In genomic region chr17:87798423-87798941, GRCm38 (mm10) we compare ENCODE assay signal across 8 mouse cellular contexts. TPM values are rescaled to one million over a fixed set of nuclear protein-coding genes. Genes with fewer than 3 reads are reported as not detected.
DNase-seq lines count a peak whose midpoint lies in the region; ATAC-seq and TF ChIP-seq lines count a peak whose summit lies in the region.

No protein-coding gene starts in this region.

- peak overlapping the region; percentile 74 for H3K4me2 ChIP-seq in embryonic facial prominence, embryonic 11.5 days (ENCODE audit: low read depth, low read length)

- peak; percentile 68 for ATAC-seq in embryonic facial prominence, embryonic 11.5 days (replicated peaks; ENCODE audit: insufficient number of reproducible peaks, low FRiP score, low TSS enrichment, low read depth)
- ATAC-seq in megakaryocyte progenitor cell, adult 5-6 weeks (replicated peaks; ENCODE audit: poor library complexity), result peak; percentile 55

- no peaks in the 10 kb centered on the region; the same call in 1 of the 2 replicates for H3K4me1 ChIP-seq in embryonic facial prominence, embryonic 11.5 days (ENCODE audit: control insufficient read depth, insufficient read depth, low read length)
- H3K4me1 ChIP-seq in small intestine, adult 2 months (ENCODE audit: control insufficient read depth, insufficient read depth, insufficient read length, low read length), result peaks cover 2% of the 10 kb centered on the region; the same call in 1 of the 2 replicates

- H3K36me3 ChIP-seq in embryonic facial prominence, embryonic 11.5 days (replicated peaks; ENCODE audit: control insufficient read depth, insufficient read depth, low read depth, low read length), result no peaks in the 10 kb centered on the region
- no peaks in the 10 kb centered on the region for H3K36me3 ChIP-seq in small intestine, adult 2 months (ENCODE audit: control insufficient read depth, insufficient read depth, low read length)

- TF ChIP-seq POLR2A in small intestine, adult 2 months (IDR thresholded peaks at IDR 0.05; ENCODE audit: low read depth, low read length), result no peak

- no peak overlapping the region for H3K9ac ChIP-seq in embryonic facial prominence, embryonic 11.5 days (replicated peaks; ENCODE audit: low read length)

- intact Hi-C loops in heart, postnatal 10 days (cut with DNase I), result no loop called here
- intact Hi-C loops in left cerebral cortex, adult 2 months (cut with DNase I), result loop anchor here (5.0 kb wide), 2 partner anchors 79 to 126 kb away; partner anchors contain the start of gene Msh2

- DNase-seq in ES-CJ7 (ENCODE audit: low read depth, low spot score), result peak; percentile 73
- DNase-seq in adrenal gland, postnatal 25 days, result peak; percentile 84
- peak; percentile 72 for DNase-seq in embryonic facial prominence, embryonic 11.5 days (ENCODE audit: low spot score)
- peak; percentile 69 to 78 for DNase-seq in heart, postnatal 10 days
- DNase-seq in left cerebral cortex, adult 2 months (ENCODE audit: extremely low spot score in 1 of 2, low spot score in 2 of 2), result peak; percentile 52 to 60
- DNase-seq in layer of hippocampus, adult 9-11 months, result no peak

- H3K4me3 ChIP-seq in embryonic facial prominence, embryonic 11.5 days (ENCODE audit: low read depth, low read length), result peak overlapping the region; percentile 39
- H3K4me3 ChIP-seq in left cerebral cortex, adult 2 months, result peak overlapping the region; percentile 75
- H3K4me3 ChIP-seq in small intestine, adult 2 months (ENCODE audit: low read depth, low read length), result peak overlapping the region; percentile 5

- TF ChIP-seq CTCF in left cerebral cortex, adult 2 months (IDR thresholded peaks at IDR 0.05), result no peak
- TF ChIP-seq CTCF in small intestine, adult 2 months (IDR thresholded peaks at IDR 0.05; ENCODE audit: extremely low read depth, insufficient read length, insufficient replicate concordance, low read depth, low read length), result no peak

- no peaks in the 10 kb centered on the region for H3K9me3 ChIP-seq in embryonic facial prominence, embryonic 11.5 days (replicated peaks; ENCODE audit: control insufficient read depth, low read length)

- peaks cover 54% of the 10 kb centered on the region for H3K27me3 ChIP-seq in embryonic facial prominence, embryonic 11.5 days (ENCODE audit: control insufficient read depth, insufficient read depth, low read length)
- peaks cover 43% of the 10 kb centered on the region for H3K27me3 ChIP-seq in small intestine, adult 2 months (ENCODE audit: control insufficient read depth, insufficient read depth, low read length)

- H3K27ac ChIP-seq in embryonic facial prominence, embryonic 11.5 days (replicated peaks; ENCODE audit: low read depth, low read length), result no peak overlapping the region
- peak overlapping the region; percentile 88 for H3K27ac ChIP-seq in left cerebral cortex, adult 2 months
- H3K27ac ChIP-seq in small intestine, adult 2 months (ENCODE audit: insufficient read depth, low read depth, low read length), result no peak overlapping the region

- WGBS in embryonic facial prominence, embryonic 11.5 days, result 0% methylated on average over 39 of the region's 40 CpGs
- 1% methylated on average over 40 of the region's 40 CpGs for WGBS in small intestine, adult 2 months

RNA-seq across cellular contexts. Expression of gene Kcnk12, which starts 0.7 kb away (rescaled TPM):
- 0.73 and 0.76 TPM in 2 replicates for total RNA-seq in adrenal gland, postnatal 25 days (2021)
- polyA plus RNA-seq in embryonic facial prominence, embryonic 11.5 days (2014; fragmentation: Nextera tagmentation; extraction: Ambion mirVana), result 0.45 and 0.66 TPM in 2 replicates
- total RNA-seq in heart, postnatal 10 days (2021), result under 1 TPM in 1 of 2 experiments, not detected in 1; 0.12 TPM
- total RNA-seq in left cerebral cortex, adult 2 months (2021), result 10 to 100 TPM; 31.2 to 32.9 TPM
- total RNA-seq in megakaryocyte progenitor cell, adult 5-6 weeks (2015), result 4.0 and 6.8 TPM in 2 replicates
- total RNA-seq in megakaryocyte progenitor cell, adult 5-6 weeks (2017), result 5.6 and 5.9 TPM in 2 replicates
- 0.08 and 0.33 TPM in 2 replicates for polyA plus RNA-seq in small intestine, adult 2 months (2012; rRNA removed)

Comparison
In these comparisons a context has a peak if more than half of its experiments do, and no peak if none do; other contexts are left out.
1. H3K4me3 ChIP-seq: peak in every context shown above with its lines; median percentile 75 in left cerebral cortex, adult 2 months; 39 in embryonic facial prominence, embryonic 11.5 days; 5 in small intestine, adult 2 months.
2. RNA of gene Kcnk12, which starts 0.7 kb away (total RNA-seq): 31.2 to 32.9 TPM in left cerebral cortex, adult 2 months; 4.0 to 6.8 TPM in megakaryocyte progenitor cell, adult 5-6 weeks, 0.73 to 0.76 TPM in adrenal gland, postnatal 25 days and 0.12 TPM in heart, postnatal 10 days; every median in the first group is over 4 times any median in the second.